Mouse (Mus musculus): ENCODE data around the gene Aup1. TPM values are rescaled to one million over a fixed set of nuclear protein-coding genes. Genes with fewer than 3 reads are reported as not detected.

Aup1 gene
- total and polyA plus RNA-seq, 2 experiments from 2014 or later = 136 to 219 TPM

DNA sequence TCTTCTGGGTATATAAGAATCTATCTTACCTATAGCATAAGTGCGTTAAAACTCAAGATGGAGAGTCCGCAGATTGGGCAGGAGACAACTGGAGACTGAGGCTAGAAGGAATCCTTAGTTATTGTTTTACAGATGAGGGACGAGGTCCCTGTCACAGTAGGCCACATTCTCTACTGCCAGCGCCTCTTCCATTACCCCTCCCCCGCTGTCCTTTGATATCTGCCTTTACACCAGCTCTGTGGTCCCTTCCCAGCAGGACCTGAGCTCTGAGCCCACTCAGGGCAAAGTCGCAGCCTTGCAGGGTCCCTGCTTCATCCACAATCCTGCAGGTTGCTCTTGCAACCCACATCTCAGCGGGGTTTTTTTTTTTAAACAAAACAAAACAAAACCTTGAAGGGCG, 13.9 kb downstream of the Aup1 start:
- Histone ChIP-seq H3K36me3 (ENCODE audit: insufficient read depth, low read length) (no peaks in the 10 kb centered on the region), H3K4me2 (ENCODE audit: low read depth, low read length) (no peak overlapping the region), H3K9me3 (ENCODE audit: low read length) (no peaks in the 10 kb centered on the region), H3K4me1 (ENCODE audit: insufficient read depth, low read length) (no peaks in the 10 kb centered on the region), H3K4me3 (ENCODE audit: low read length) (no peak overlapping the region), H3K27ac (no peak overlapping the region), H3K27me3 (ENCODE audit: insufficient read depth, low read length) (peaks cover 90% of the 10 kb centered on the region), H3K9ac (replicated peaks; ENCODE audit: low read length) (no peak overlapping the region)
- no peak for TF ChIP-seq CTCF (IDR thresholded peaks at IDR 0.05; ENCODE audit: low read depth)
- DNase-seq (ENCODE audit: low spot score) (no peak), ATAC-seq (no peak)
- 6% methylated on average over 8 of the region's 8 CpGs for WGBS

DNA sequence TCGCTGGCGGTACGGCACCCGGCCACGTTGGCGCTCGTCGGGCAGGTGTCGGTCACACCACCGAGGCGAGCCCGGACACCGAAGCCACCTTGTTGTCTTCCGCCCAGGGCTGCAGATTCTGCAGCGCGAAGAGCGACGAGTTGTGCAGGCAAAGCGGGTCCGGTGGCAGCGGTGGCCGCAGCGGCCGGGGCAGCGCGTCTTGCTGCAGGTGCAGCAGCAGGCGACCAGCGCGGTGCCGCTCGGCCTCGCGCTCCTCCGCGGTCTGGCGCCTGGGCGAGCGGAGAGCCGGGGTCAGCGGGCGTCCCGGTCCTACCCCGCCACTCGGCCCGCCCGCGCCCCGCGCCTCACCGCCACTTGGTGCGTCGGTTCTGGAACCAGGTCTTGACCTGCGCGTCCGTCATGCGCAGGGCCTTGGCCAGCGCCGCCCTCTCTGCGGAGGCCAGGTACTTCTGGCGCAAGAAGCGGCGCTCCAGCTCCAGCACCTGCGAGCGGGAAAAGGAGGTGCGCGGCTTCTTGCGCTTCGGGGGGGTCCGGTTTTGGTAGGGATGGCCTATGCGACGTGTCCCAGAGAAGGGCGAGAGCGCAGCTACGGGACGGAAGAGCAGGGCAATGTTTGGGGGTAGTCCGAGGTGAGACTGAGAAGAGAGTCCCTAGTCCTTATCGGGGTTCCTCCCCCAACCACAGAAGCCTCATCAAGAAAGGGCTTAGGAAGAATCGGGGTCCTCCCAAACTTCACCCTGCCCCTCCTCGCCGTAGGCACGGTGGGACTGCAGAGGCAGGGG, 14.6 kb downstream of the Aup1 start:
- Histone ChIP-seq H3K4me2 (ENCODE audit: low read depth, low read length) (peak overlapping the region; percentile 30; the same call in 1 of the 2 replicates), H3K36me3 (ENCODE audit: insufficient read depth, low read length) (no peaks in the 10 kb centered on the region), H3K9ac (replicated peaks; ENCODE audit: low read length) (no peak overlapping the region), H3K4me3 (ENCODE audit: low read length) (peak overlapping the region; percentile 23), H3K27me3 (ENCODE audit: insufficient read depth, low read length) (peaks cover 89% of the 10 kb centered on the region), H3K9me3 (ENCODE audit: low read length) (no peaks in the 10 kb centered on the region), H3K4me1 (ENCODE audit: insufficient read depth, low read length) (no peaks in the 10 kb centered on the region), H3K27ac (no peak overlapping the region)
- TF ChIP-seq CTCF (IDR thresholded peaks at IDR 0.05; ENCODE audit: low read depth) = no peak
- 1% methylated on average over 67 of the region's 81 CpGs for WGBS
- no peak for ATAC-seq
- no peak for DNase-seq (ENCODE audit: low spot score)

DNA sequence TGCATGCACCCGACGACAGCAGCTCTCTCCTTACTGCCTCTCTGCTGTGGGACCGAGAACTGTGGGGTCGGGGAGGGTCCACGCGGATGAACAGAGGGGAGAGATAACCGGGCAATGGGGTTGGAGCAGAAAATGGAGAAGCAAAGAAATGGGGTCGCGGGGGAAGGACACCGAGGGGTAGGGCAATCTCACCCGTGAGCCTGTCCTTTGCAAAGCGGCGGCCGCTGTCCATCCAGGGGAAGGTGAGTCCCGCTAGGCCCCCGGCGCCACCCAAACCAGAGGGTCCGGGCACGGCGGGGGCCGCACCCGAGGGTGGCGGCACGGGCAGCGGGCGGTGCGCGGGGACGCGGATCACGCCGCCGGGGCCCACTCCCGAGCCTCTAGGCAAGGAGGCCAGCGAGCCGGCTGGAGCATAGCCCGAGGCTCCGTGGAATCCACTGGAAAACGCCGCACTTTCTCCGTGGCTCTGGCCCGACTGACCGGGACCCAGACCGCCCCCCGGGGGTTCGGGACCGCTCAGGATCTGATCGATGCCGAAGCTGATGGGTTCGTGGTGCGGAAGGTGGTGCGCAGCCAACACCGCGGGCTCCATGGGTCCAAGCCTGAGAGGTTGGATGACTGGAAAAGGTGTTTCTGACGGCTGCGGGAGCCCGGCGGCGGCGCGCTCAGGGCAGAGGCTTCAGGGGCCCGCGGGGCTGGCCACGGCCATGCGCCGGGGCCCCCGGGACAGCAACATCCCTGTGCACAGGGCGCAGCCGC, 15.3 kb downstream of the Aup1 start:
- ATAC-seq (no peak), DNase-seq (ENCODE audit: low spot score) (no peak)
- no peak for TF ChIP-seq CTCF (IDR thresholded peaks at IDR 0.05; ENCODE audit: low read depth)
- H3K9ac ChIP-seq (replicated peaks; ENCODE audit: low read length) = no peak overlapping the region
- no peaks in the 10 kb centered on the region for H3K4me1 ChIP-seq (ENCODE audit: insufficient read depth, low read length)
- peaks cover 89% of the 10 kb centered on the region for H3K27me3 ChIP-seq (ENCODE audit: insufficient read depth, low read length)
- H3K9me3 ChIP-seq (ENCODE audit: low read length) = no peaks in the 10 kb centered on the region
- peak overlapping the region; percentile 1; the same call in 1 of the 2 replicates for H3K4me3 ChIP-seq (ENCODE audit: low read length)
- under 1% methylated on average over 61 of the region's 69 CpGs for whole genome bisulfite sequencing
- no peak overlapping the region for H3K27ac ChIP-seq
- no peaks in the 10 kb centered on the region for H3K36me3 ChIP-seq (ENCODE audit: insufficient read depth, low read length)
- H3K4me2 ChIP-seq (ENCODE audit: low read depth, low read length) = no peak overlapping the region; the same call in 1 of the 2 replicates

DNA sequence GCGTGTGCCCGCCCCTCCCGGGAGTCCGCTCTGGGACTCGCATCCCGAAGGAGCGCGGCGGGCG, 15.8 kb downstream of the Aup1 start, which contains the start of gene Tlx2:
Gene Tlx2, minus strand, starts transcription at position 47 of the 64 bp plus-strand sequence.
- no peaks in the 10 kb centered on the region for H3K4me1 ChIP-seq (ENCODE audit: insufficient read depth, low read length)

DNA sequence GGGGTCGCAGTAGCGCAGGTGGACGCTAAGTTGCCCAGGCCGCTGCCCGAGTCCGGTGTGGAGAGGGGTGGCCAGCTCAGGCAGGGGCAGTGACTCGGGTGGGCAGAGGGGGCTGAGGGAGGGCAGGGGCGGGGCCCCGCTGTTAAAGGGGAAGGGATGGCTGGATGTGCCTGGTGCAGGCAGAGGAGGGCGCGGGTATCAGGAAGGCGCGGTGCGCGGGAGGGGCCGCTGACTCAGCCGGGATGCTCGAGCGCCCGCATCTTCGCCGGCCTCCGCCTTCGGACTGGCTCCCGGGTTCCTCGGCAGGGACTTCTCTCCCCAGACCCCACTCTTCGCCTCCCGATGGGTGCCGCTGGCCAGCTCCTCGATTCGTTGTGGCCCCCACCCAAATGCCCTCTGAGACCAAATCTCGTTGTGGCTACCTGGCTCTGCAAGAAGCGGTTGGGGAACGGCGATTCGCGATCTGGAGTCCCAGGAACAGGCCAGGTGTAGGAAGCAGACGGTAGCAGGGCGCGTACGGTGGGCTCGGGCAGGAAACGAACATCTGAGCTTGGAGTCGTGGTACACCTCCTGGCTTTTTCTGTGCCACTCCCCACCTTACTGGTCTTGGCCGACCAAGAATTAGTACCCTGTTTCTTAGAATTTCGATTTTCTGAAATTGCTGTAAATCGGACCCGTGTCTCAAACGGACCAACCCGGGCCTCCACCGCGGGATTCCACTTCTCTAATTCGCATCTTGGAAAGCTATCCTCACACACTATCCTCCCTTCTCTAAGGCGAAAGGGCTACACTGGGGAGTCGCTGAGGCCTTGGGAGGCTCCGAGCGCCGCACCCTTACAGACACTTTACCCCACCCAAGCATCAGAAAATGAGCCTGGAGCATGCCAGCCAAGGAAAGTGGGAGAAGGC, 16.2 kb downstream of the Aup1 start:
- no peak for TF ChIP-seq CTCF (IDR thresholded peaks at IDR 0.05; ENCODE audit: low read depth)
- Histone ChIP-seq H3K9me3 (ENCODE audit: low read length) (no peaks in the 10 kb centered on the region), H3K36me3 (ENCODE audit: insufficient read depth, low read length) (no peaks in the 10 kb centered on the region), H3K9ac (replicated peaks; ENCODE audit: low read length) (no peak overlapping the region), H3K4me2 (ENCODE audit: low read depth, low read length) (no peak overlapping the region; the same call in 1 of the 2 replicates), H3K4me1 (ENCODE audit: insufficient read depth, low read length) (no peaks in the 10 kb centered on the region), H3K27ac (no peak overlapping the region), H3K27me3 (ENCODE audit: insufficient read depth, low read length) (peaks cover 89% of the 10 kb centered on the region), H3K4me3 (ENCODE audit: low read length) (peak overlapping the region; percentile 1; the same call in 1 of the 2 replicates)
- no peak for ATAC-seq
- WGBS = 2% methylated on average over 56 of the region's 58 CpGs
- no peak for DNase-seq (ENCODE audit: low spot score)

More for the DNA sequence above, 15.8 kb downstream of the Aup1 start, which contains the start of gene Tlx2:
- H3K4me2 ChIP-seq (ENCODE audit: low read depth, low read length) = no peak within 1 kb of the TSS; the same call in 1 of the 2 replicates
- DNase-seq (ENCODE audit: low spot score) = no peak
- H3K4me3 ChIP-seq (ENCODE audit: low read length) = peak within 1 kb of the TSS; percentile 23
- H3K9me3 ChIP-seq (ENCODE audit: low read length) = no peaks in the 10 kb centered on the region
- TF ChIP-seq CTCF (IDR thresholded peaks at IDR 0.05; ENCODE audit: low read depth) = no peak
- H3K9ac ChIP-seq (replicated peaks; ENCODE audit: low read length) = no peak within 1 kb of the TSS
- no peaks in the 10 kb centered on the region for H3K36me3 ChIP-seq (ENCODE audit: insufficient read depth, low read length)
- no peak for ATAC-seq
- H3K27me3 ChIP-seq (ENCODE audit: insufficient read depth, low read length) = peaks cover 89% of the 10 kb centered on the region
- WGBS = 0% methylated on average over 9 of the region's 10 CpGs
- no peak within 1 kb of the TSS for H3K27ac ChIP-seq

DNA sequence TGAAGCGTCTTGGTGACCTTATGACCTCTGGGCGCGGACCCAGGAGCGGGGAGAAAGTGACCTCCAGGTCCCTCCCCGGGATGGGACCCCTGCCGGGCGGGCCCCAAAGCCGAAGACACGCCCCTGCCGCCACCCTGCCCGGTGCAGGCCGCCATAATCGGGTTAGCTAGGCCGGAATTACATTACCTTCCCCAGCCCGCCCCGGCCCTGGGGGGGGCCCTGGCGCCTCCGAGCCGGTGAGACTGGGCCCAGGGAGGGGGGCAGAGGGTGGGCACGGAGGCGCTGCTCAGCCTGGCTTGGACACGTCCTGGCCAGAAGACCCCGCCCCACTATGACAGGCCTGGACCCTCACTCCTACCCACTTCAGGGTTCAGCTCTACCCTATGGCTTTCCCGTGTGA, 16.9 kb downstream of the Aup1 start:
- no peaks in the 10 kb centered on the region for H3K4me1 ChIP-seq (ENCODE audit: insufficient read depth, low read length)
- no peak overlapping the region for H3K4me2 ChIP-seq (ENCODE audit: low read depth, low read length)
- TF ChIP-seq CTCF (IDR thresholded peaks at IDR 0.05; ENCODE audit: low read depth) = no peak
- H3K36me3 ChIP-seq (ENCODE audit: insufficient read depth, low read length) = no peaks in the 10 kb centered on the region
- under 1% methylated on average over 19 of the region's 24 CpGs for WGBS
- H3K27me3 ChIP-seq (ENCODE audit: insufficient read depth, low read length) = peaks cover 85% of the 10 kb centered on the region
- H3K4me3 ChIP-seq (ENCODE audit: low read length) = no peak overlapping the region
- ATAC-seq (peak; percentile 27; the same call in 1 of the 2 replicates), DNase-seq (ENCODE audit: low spot score) (no peak)
- no peak overlapping the region for H3K9ac ChIP-seq (replicated peaks; ENCODE audit: low read length)
- H3K9me3 ChIP-seq (ENCODE audit: low read length) = no peaks in the 10 kb centered on the region
- no peak overlapping the region for H3K27ac ChIP-seq
